Mouse (Mus musculus) liver, postnatal 0 days (tissue): ENCODE results near the gene Gad1.

Source experiments
- CTCF ChIP-seq: sonication (generic); IDR thresholded peaks from 2 replicates; pipeline ENCODE4 v1.5.1; 2016; ENCODE audit warnings: antibody characterized with exemption, low read depth
- EP300 ChIP-seq: IDR thresholded peaks from 2 replicates; pipeline ENCODE4 v1.6.1; 2016; ENCODE audit warnings: antibody characterized with exemption, low read depth, mild to moderate bottlenecking

- TF ChIP-seq CTCF (no peak), EP300 (no peak)
These were observed at the start of gene Gad1 for GRCm38 (mm10) chr2:70552772-70553171.
